Mouse (Mus musculus) monocyte, adult 5-6 weeks (primary cell): ENCODE data around the gene Rela. TPM values are rescaled to one million over a fixed set of nuclear protein-coding genes. Genes with fewer than 3 reads are reported as not detected.

ENCODE experiments used
- ATAC-seq: fragments of 153-309, 156-312 bp; replicated peaks from 2 replicates; pipeline ENCODE4 v1.8.0; 2017; ENCODE audit warnings: mild to moderate bottlenecking; ENCODE audit not compliant: low TSS enrichment, insufficient number of reproducible peaks, severe bottlenecking, poor library complexity, low FRiP score
- total RNA-seq: library from RNA; stranded (forward); fragments of 200-1000, 200-491, 200-594 nt; gene quantifications from 3 replicates; pipeline ENCODE4 v1.2.3, GENCODE M21; 2017

Rela gene
- 58.6 to 89.7 TPM (median 73.2 TPM) in 3 replicates for total RNA-seq

GRCm38 (mm10) chr19:5637069-5638047 lies at the start of gene Rela:
Rela (plus strand) TSS chr19:5637483.
- ATAC-seq, result peak; percentile 83

GRCm38 (mm10) chr19:5589159-5589558 lies 48.1 kb upstream of the Rela start:
- ATAC-seq, result no peak

- ATAC-seq, result peak; percentile 50; the same call in 1 of the 2 replicates
These were observed 45.4 kb upstream of the Rela start for GRCm38 (mm10) chr19:5591888-5592287.

- no peak for ATAC-seq
These were observed 38.1 kb upstream of the Rela start for GRCm38 (mm10) chr19:5599224-5599623.

GRCm38 (mm10) chr19:5601752-5602541 lies 35.3 kb upstream of the Rela start, which contains the start of gene Rnaseh2c:
Rnaseh2c (plus strand) TSS chr19:5601873.
- peak; percentile 82 for ATAC-seq

- no peak for ATAC-seq
These were observed 33.6 kb upstream of the Rela start for GRCm38 (mm10) chr19:5603664-5604063.

- no peak for ATAC-seq
These were observed 32.2 kb upstream of the Rela start for GRCm38 (mm10) chr19:5605126-5605525.

GRCm38 (mm10) chr19:5606196-5606595 lies 31.1 kb upstream of the Rela start:
- no peak for ATAC-seq

- no peak for ATAC-seq
These were observed 29.4 kb upstream of the Rela start for GRCm38 (mm10) chr19:5607705-5608410.

- no peak for ATAC-seq
These were observed 28.6 kb upstream of the Rela start for GRCm38 (mm10) chr19:5608707-5609106.

- ATAC-seq, result no peak
These were observed 28.1 kb upstream of the Rela start for GRCm38 (mm10) chr19:5609171-5609546.

- peak; percentile 89 for ATAC-seq
These were observed 27.5 kb upstream of the Rela start, which contains the start of gene Kat5 for GRCm38 (mm10) chr19:5609547-5610404. Kat5 (minus strand) TSS chr19:5610237.

GRCm38 (mm10) chr19:5611973-5612372 lies 25.3 kb upstream of the Rela start:
- ATAC-seq, result no peak

GRCm38 (mm10) chr19:5612762-5613411 lies 24.4 kb upstream of the Rela start:
- no peak for ATAC-seq

GRCm38 (mm10) chr19:5614953-5615352 lies 22.3 kb upstream of the Rela start:
- no peak for ATAC-seq

GRCm38 (mm10) chr19:5620007-5620406 lies 17.3 kb upstream of the Rela start:
- no peak for ATAC-seq

- no peak for ATAC-seq
These were observed 15.4 kb upstream of the Rela start for GRCm38 (mm10) chr19:5621884-5622283.
